Mouse (Mus musculus) T-helper 2 cell (primary cell): ENCODE data around the gene Mllt1.

Experiments used
- in situ Hi-C: fragments of 300-600 bp; cut with MboI, MseI; formaldehyde crosslinking; loops from one replicate; pipeline ENCODE4 v1.15.1; 2025; ENCODE audit warnings: high pct_unique_total_duplicates

The Mllt1 gene

GRCm38 (mm10) chr17:56935363-56936131 lies at the start of gene Mllt1:
Gene Mllt1 (minus strand): TSS chr17:56935415.
- in situ Hi-C loops, result no loop called here

DNA sequence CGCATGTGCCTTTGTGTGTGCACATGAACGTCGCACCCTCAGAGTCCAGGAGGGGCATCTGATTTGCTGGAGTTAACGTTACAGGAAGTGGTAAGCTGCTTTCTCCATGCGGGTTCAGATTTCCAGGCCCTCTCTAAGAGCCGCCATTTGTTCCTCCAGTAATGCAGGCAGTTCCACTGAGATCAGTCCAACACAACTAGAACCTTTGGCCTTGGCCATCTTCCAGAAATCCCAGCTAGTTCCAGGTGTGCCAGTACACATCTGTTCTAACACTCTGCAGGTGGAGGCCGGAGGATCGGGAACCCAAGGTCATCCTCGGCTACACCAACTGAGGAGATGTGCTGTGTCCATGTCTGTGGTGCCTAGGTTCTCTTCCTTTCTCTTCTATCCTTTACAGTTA lies 49.7 kb upstream of the Mllt1 start:
- in situ Hi-C loops, result no loop called here

DNA sequence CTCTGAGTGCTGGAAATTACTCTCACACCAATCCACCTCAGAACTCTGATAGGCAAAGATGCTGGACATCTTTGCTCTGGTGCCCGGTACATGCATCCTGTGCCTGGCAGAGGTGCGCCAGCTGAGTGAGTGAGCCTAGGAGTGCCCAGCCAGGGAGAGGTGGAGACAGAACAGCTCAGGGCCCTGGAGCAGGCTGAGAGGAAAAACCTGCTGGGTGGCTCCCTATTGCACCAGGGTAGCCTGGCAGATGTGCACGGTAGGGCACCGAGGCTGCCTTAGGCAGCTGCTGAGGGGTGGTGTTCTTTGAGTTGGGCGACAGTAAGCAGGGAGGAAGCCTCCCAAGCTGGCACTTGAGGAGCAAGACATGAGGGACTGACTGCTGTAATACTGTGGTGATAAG lies 46.8 kb upstream of the Mllt1 start, which contains the start of gene Acer1:
Gene Acer1, minus strand, starts transcription at position 114 of the 400 bp plus-strand sequence.
- in situ Hi-C loops, result no loop called here

- in situ Hi-C loops, result no loop called here
Observed at GRCm38 (mm10) chr17:56981049-56981448, 45.8 kb upstream of the Mllt1 start.

GRCm38 (mm10) chr17:56979524-56979923 lies 44.3 kb upstream of the Mllt1 start:
- in situ Hi-C loops, result no loop called here

GRCm38 (mm10) chr17:56976531-56977390 lies 41.5 kb upstream of the Mllt1 start:
- in situ Hi-C loops, result no loop called here

- in situ Hi-C loops, result no loop called here
Observed at GRCm38 (mm10) chr17:56975391-56975790, 40.2 kb upstream of the Mllt1 start.

GRCm38 (mm10) chr17:56974708-56975240 lies 39.6 kb upstream of the Mllt1 start:
- in situ Hi-C loops, result no loop called here

- in situ Hi-C loops, result no loop called here
Observed at GRCm38 (mm10) chr17:56973956-56974707, 38.9 kb upstream of the Mllt1 start.

- in situ Hi-C loops, result no loop called here
Observed at GRCm38 (mm10) chr17:56970081-56970480, 34.9 kb upstream of the Mllt1 start.

GRCm38 (mm10) chr17:56969321-56969720 lies 34.1 kb upstream of the Mllt1 start:
- in situ Hi-C loops, result no loop called here

GRCm38 (mm10) chr17:56963646-56964045 lies 28.4 kb upstream of the Mllt1 start:
- in situ Hi-C loops, result no loop called here

DNA sequence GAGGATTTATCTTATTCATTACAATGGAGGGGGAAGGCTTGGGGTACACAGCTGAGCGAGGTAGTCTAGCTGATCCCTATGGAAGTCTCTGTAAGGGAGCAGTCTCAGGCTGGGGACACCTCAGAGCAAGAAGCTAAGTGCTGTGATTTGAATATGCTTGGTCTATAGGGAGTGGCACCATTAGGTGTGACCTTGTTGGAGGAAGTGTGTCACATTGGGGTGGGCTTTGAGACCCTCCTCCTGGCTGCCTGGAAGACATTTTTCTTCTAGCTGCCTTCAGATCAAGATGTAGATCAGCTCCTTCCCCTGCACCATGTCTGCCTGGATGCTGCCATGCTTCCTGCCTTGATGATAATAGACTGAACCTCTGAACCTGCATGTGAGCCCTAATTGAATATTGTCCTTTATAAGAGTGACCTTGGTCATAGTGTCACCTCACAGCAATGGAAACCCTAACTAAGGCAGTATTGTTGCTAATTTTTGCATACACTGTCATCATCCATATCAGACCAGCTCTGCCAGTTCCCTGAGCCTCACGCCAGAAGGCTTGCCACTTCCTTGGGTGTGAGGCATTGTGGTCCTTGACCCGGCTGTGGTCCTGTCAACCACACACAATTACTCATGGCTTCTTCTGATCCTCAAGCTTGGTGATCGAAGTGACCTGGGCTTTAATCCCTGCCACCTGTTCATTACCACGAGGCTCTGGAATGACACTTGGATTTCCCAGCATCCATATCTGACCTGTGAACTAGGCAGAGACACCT lies 27.6 kb upstream of the Mllt1 start:
- in situ Hi-C loops, result no loop called here

DNA sequence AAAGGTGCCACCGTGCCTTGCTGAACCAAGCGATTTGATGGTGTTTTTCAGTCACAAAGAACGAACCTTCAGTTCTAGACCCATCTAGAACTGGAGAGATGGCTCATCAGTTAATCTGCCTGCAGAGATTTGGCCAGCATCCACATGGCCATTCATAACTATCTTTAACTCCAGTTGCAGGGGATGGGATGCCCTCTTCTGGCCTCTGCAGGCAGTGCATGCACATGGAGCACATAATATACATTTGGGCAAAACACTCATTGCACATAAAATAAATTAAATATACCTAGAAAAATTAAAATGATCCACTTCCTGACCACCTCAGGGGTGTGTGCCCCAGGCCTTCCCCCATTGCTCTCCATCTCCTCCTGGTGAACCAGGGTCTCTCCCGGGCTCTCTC lies 26.7 kb upstream of the Mllt1 start:
- in situ Hi-C loops, result no loop called here

- in situ Hi-C loops, result no loop called here
Observed at GRCm38 (mm10) chr17:56958667-56959066, 23.5 kb upstream of the Mllt1 start.

- in situ Hi-C loops, result no loop called here
Observed at GRCm38 (mm10) chr17:56957763-56958429, 22.7 kb upstream of the Mllt1 start.

DNA sequence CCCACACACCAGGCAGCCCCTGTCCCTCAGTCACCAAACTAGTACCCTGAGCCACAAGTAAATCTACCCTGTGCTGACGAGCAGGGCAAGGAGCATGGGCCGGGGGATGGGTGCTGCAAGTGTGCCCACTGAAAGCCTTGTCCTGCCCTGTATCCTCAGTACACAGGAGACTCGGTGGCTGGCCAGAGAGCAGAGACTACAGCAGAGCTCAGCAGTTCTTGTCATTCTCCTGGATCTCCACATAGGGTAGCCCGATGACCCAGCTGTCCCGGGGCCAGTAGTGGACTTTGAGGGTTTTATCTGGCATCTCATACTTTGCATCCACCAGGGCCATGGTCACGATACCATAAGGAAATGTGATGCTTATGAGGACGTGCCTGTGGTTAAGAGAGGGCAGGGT lies 19.7 kb upstream of the Mllt1 start:
- in situ Hi-C loops, result no loop called here

GRCm38 (mm10) chr17:56952639-56953038 lies 17.4 kb upstream of the Mllt1 start:
- in situ Hi-C loops, result no loop called here

DNA sequence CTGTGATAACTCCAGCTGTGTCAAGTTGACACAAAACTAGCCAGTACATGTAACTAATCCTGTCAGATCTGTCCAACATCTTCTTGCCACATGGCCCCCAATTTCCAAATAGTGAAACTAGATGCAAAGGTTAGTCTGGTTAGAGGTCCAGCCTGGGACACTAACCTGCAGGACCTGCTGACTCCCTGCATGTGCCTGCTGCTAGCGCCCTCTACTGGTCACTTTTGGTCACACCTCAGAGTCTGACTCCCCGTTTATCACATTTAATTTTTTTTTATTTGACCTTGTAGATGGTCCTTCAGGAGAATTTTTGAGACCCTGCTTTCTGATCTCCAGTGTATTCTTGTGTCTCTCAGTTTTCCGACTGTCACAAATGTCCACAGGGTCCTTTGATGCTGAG lies 15.7 kb upstream of the Mllt1 start:
- in situ Hi-C loops, result no loop called here

DNA sequence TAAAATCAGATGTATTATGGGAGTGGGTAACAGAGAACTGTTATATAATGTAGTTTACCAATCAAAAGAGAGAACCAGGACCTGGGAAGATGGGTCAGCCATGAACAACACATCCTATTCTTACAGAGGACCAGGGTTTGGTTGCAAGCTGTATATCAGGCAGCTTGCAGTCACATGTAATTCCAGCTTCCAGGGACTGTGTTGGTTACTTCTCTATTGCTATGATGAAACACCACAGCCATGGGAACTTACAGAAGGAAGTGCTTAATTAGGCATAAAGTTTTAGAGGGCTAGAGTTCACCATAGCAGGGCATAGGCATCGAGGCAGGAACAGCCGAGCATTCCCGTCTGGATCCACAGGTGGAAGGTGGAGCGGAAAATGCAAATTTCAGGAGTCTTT lies 3.5 kb upstream of the Mllt1 start:
- in situ Hi-C loops, result no loop called here
